Mouse (Mus musculus): ENCODE results near the gene Tcf12. TPM values are rescaled to one million over a fixed set of nuclear protein-coding genes. Genes with fewer than 3 reads are reported as not detected.
A peak's percentile ranks its signal among the peaks of the same experiment; 100 is the strongest.

Tcf12 gene
- total and polyA plus RNA-seq, 2 experiments, result 18.4 to 19.2 TPM

DNA sequence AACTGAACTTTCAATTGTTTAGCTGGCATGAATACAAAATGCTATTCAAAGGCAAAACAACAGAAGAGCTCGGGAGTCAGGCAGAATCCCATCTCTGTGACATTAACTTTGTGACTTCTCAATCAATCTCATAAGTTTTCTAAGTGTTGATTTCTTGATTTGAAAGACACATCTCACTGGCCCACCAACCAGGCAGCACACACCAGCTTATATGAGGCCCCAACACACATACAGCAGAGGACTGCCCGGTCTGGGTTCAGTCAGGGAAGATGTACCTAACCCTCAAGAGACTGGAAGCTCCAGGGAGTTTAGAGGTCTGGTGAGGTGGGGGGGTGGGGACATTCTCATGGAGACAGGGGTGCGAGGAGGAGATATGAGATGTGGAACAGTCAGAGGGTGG lies 132.8 kb downstream of the Tcf12 start:
- no peaks in the 10 kb centered on the region; the same call in 1 of the 2 replicates for H3K79me2 ChIP-seq (ENCODE audit: control insufficient read depth, insufficient read depth, low read length)
- 87% methylated on average over 3 of the region's 3 CpGs for WGBS
- no peaks in the 10 kb centered on the region for H3K36me3 ChIP-seq (ENCODE audit: control insufficient read depth, insufficient read depth, low read length)
- H3K9ac ChIP-seq (ENCODE audit: low read depth, low read length), result no peak overlapping the region
- no peak overlapping the region for H3K4me3 ChIP-seq (ENCODE audit: insufficient read depth, low read depth, low read length)
- H3K27ac ChIP-seq (replicated peaks; ENCODE audit: insufficient read depth, low read depth, low read length), result 0 out of 2 replicates have a peak overlapping the region, but pooled peaks have one; percentile 17
- DNase-seq (ENCODE audit: extremely low read depth, low read depth, low spot score), result no peak
- H3K27me3 ChIP-seq (ENCODE audit: control insufficient read depth, insufficient read depth, low read length), result no peaks in the 10 kb centered on the region
- H3K4me1 ChIP-seq (ENCODE audit: control insufficient read depth, insufficient read depth, low read length), result peaks cover 2% of the 10 kb centered on the region; the same call in 1 of the 2 replicates
- TF ChIP-seq POLR2A (IDR thresholded peaks at IDR 0.05; ENCODE audit: extremely low read depth, insufficient read depth, low read length), result no peak
- TF ChIP-seq CTCF (IDR thresholded peaks at IDR 0.05; ENCODE audit: low read depth, low read length), result no peak

DNA sequence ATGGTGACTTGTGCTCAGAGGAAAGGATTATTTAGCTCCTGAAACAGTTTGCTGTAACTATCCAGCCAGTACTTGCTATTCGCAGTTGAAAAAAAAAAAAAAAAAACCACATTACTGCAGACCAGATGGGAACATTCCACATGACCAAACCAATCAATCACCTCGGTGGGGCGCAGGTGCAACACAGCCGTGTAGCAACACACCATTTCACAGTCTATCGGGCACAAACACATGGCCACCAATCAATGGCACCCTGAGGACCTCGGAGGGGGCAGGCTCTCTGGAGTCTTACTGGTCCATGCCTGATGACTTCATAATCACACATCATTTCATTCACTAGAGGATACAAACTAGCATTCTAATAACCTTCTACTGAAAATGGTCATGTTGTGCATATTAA lies 135.6 kb downstream of the Tcf12 start:
- H3K36me3 ChIP-seq (ENCODE audit: control insufficient read depth, insufficient read depth, low read length), result no peaks in the 10 kb centered on the region; the same call in 1 of the 2 replicates
- DNase-seq (ENCODE audit: extremely low read depth, low read depth, low spot score), result peak; percentile 28
- H3K27me3 ChIP-seq (ENCODE audit: control insufficient read depth, insufficient read depth, low read length), result no peaks in the 10 kb centered on the region
- no peaks in the 10 kb centered on the region; the same call in 1 of the 2 replicates for H3K79me2 ChIP-seq (ENCODE audit: control insufficient read depth, insufficient read depth, low read length)
- WGBS, result 28% methylated on average over 6 of the region's 6 CpGs
- H3K9ac ChIP-seq (ENCODE audit: low read depth, low read length), result no peak overlapping the region
- TF ChIP-seq CTCF (IDR thresholded peaks at IDR 0.05; ENCODE audit: low read depth, low read length) (no peak), POLR2A (IDR thresholded peaks at IDR 0.05; ENCODE audit: extremely low read depth, insufficient read depth, low read length) (no peak)
- no peak overlapping the region for H3K4me3 ChIP-seq (ENCODE audit: insufficient read depth, low read depth, low read length)
- peaks cover 2% of the 10 kb centered on the region; the same call in 1 of the 2 replicates for H3K4me1 ChIP-seq (ENCODE audit: control insufficient read depth, insufficient read depth, low read length)
- H3K27ac ChIP-seq (replicated peaks; ENCODE audit: insufficient read depth, low read depth, low read length), result no peak overlapping the region

DNA sequence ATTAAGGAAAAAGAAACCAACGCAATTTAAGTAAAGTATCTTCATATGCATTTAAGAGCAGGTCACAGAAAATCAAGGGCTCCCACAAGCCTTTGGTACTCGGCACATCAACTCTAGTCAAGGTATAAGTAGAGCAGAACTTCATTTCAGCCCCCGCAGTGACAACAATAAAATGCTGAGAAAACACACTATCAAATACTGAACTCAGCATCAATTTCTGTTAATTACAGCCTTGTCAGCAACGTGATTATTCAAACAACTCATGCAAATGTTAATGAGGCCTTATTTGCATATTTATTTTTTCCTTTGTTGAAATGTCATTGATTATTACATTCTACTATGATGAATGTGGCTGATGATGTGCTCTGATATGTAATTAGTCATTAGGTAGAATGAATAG lies 136.5 kb downstream of the Tcf12 start:
- H3K4me3 ChIP-seq (ENCODE audit: insufficient read depth, low read depth, low read length), result no peak overlapping the region
- no peak for DNase-seq (ENCODE audit: extremely low read depth, low read depth, low spot score)
- H3K27ac ChIP-seq (replicated peaks; ENCODE audit: insufficient read depth, low read depth, low read length), result no peak overlapping the region
- no peak overlapping the region for H3K9ac ChIP-seq (ENCODE audit: low read depth, low read length)
- 90% methylated on average over 4 of the region's 4 CpGs for WGBS
- TF ChIP-seq POLR2A (IDR thresholded peaks at IDR 0.05; ENCODE audit: extremely low read depth, insufficient read depth, low read length), result no peak
- no peak for TF ChIP-seq CTCF (IDR thresholded peaks at IDR 0.05; ENCODE audit: low read depth, low read length)
- H3K79me2 ChIP-seq (ENCODE audit: control insufficient read depth, insufficient read depth, low read length), result no peaks in the 10 kb centered on the region; the same call in 1 of the 2 replicates
- no peaks in the 10 kb centered on the region; the same call in 1 of the 2 replicates for H3K36me3 ChIP-seq (ENCODE audit: control insufficient read depth, insufficient read depth, low read length)
- peaks cover 2% of the 10 kb centered on the region; the same call in 1 of the 2 replicates for H3K4me1 ChIP-seq (ENCODE audit: control insufficient read depth, insufficient read depth, low read length)
- H3K27me3 ChIP-seq (ENCODE audit: control insufficient read depth, insufficient read depth, low read length), result no peaks in the 10 kb centered on the region

DNA sequence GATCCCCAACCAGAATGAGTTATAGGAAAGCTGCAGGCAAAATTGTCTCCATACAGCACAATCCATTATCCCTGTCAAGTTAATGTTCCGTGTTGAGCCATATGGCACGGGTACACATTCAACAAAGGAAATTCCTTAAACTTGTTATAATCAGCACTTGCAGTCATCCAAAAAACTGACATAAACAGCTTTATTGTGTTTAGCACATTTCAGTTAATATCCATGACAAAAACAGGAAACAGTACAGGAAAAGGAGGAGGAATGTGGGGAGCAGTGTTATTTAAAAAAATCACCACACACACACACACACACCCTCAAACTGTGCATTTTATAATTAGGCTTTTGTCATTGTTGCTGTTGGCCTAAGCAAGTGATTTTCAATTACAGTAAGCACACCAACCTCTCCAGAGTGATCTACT lies 137.1 kb downstream of the Tcf12 start:
- peaks cover 2% of the 10 kb centered on the region; the same call in 1 of the 2 replicates for H3K4me1 ChIP-seq (ENCODE audit: control insufficient read depth, insufficient read depth, low read length)
- no peaks in the 10 kb centered on the region for H3K27me3 ChIP-seq (ENCODE audit: control insufficient read depth, insufficient read depth, low read length)
- H3K79me2 ChIP-seq (ENCODE audit: control insufficient read depth, insufficient read depth, low read length), result no peaks in the 10 kb centered on the region; the same call in 1 of the 2 replicates
- no peak overlapping the region for H3K4me3 ChIP-seq (ENCODE audit: insufficient read depth, low read depth, low read length)
- no peak overlapping the region for H3K27ac ChIP-seq (replicated peaks; ENCODE audit: insufficient read depth, low read depth, low read length)
- no peak overlapping the region for H3K9ac ChIP-seq (ENCODE audit: low read depth, low read length)
- WGBS, result 75% methylated on average over 2 of the region's 2 CpGs
- no peaks in the 10 kb centered on the region; the same call in 1 of the 2 replicates for H3K36me3 ChIP-seq (ENCODE audit: control insufficient read depth, insufficient read depth, low read length)
- no peak for TF ChIP-seq POLR2A (IDR thresholded peaks at IDR 0.05; ENCODE audit: extremely low read depth, insufficient read depth, low read length)
- no peak for TF ChIP-seq CTCF (IDR thresholded peaks at IDR 0.05; ENCODE audit: low read depth, low read length)
- DNase-seq (ENCODE audit: extremely low read depth, low read depth, low spot score), result no peak

DNA sequence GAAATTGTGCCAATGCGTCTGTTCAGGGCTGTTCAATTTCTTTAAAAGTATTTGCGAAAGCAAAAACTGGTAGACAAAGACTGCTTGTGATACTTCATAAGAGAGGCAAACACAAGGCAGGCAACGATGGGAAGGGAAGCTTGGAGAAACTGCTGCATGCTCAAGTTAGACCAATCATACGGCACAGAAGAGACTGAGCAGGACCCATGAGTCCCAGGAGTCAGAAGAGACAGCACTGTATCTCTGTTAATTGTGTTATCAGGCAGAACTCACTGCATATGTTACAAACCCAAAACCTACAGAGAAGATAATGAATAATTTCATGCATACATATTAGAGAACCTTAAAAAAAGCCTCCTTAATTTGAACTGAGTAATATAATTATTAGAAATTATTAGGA lies 147.6 kb downstream of the Tcf12 start:
- no peaks in the 10 kb centered on the region for H3K36me3 ChIP-seq (ENCODE audit: control insufficient read depth, insufficient read depth, low read length)
- DNase-seq (ENCODE audit: extremely low read depth, low read depth, low spot score), result no peak
- no peaks in the 10 kb centered on the region; the same call in 1 of the 2 replicates for H3K79me2 ChIP-seq (ENCODE audit: control insufficient read depth, insufficient read depth, low read length)
- no peak overlapping the region for H3K4me3 ChIP-seq (ENCODE audit: insufficient read depth, low read depth, low read length)
- TF ChIP-seq POLR2A (IDR thresholded peaks at IDR 0.05; ENCODE audit: extremely low read depth, insufficient read depth, low read length) (no peak), CTCF (IDR thresholded peaks at IDR 0.05; ENCODE audit: low read depth, low read length) (no peak)
- WGBS, result 92% methylated on average over 4 of the region's 4 CpGs
- H3K27me3 ChIP-seq (ENCODE audit: control insufficient read depth, insufficient read depth, low read length), result no peaks in the 10 kb centered on the region
- H3K9ac ChIP-seq (ENCODE audit: low read depth, low read length), result no peak overlapping the region
- H3K27ac ChIP-seq (replicated peaks; ENCODE audit: insufficient read depth, low read depth, low read length), result no peak overlapping the region
- peaks cover 5% of the 10 kb centered on the region for H3K4me1 ChIP-seq (ENCODE audit: control insufficient read depth, insufficient read depth, low read length)

DNA sequence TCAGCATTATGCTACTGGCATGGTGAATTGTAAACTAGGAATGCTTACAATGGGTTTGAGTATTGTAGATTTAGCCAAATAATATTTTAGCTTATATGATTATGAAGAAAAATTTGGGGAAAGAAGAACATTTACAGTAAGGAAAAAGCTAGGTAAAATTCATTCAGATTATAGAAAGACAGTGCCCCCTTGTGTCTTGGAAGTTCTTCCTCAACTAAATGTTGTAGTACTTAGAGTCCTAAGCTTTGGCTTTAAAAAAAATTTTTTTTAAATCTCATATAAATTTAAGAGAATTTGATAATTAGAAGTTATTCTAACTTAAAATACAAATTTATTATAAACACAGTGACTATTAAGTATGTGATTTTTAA lies 151.7 kb downstream of the Tcf12 start:
- peaks cover 6% of the 10 kb centered on the region for H3K4me1 ChIP-seq (ENCODE audit: control insufficient read depth, insufficient read depth, low read length)
- no peak overlapping the region for H3K27ac ChIP-seq (replicated peaks; ENCODE audit: insufficient read depth, low read depth, low read length)
- no peak overlapping the region for H3K4me3 ChIP-seq (ENCODE audit: insufficient read depth, low read depth, low read length)
- no peak overlapping the region for H3K9ac ChIP-seq (ENCODE audit: low read depth, low read length)
- DNase-seq (ENCODE audit: extremely low read depth, low read depth, low spot score), result no peak
- TF ChIP-seq POLR2A (IDR thresholded peaks at IDR 0.05; ENCODE audit: extremely low read depth, insufficient read depth, low read length), result no peak
- peak; percentile 39 for TF ChIP-seq CTCF (IDR thresholded peaks at IDR 0.05; ENCODE audit: low read depth, low read length)
- no peaks in the 10 kb centered on the region for H3K36me3 ChIP-seq (ENCODE audit: control insufficient read depth, insufficient read depth, low read length)
- H3K27me3 ChIP-seq (ENCODE audit: control insufficient read depth, insufficient read depth, low read length), result no peaks in the 10 kb centered on the region
- H3K79me2 ChIP-seq (ENCODE audit: control insufficient read depth, insufficient read depth, low read length), result no peaks in the 10 kb centered on the region; the same call in 1 of the 2 replicates
